Mouse (Mus musculus) hindbrain, embryonic 11.5 days (tissue): ENCODE measurements at regions not wholly inside any gene's neighbourhood (a gene's known extent, or its start where the extent isn't known, plus 50 kb on each side); places are given as distances from the start of the nearest gene placed in this dataset.

Experiments used
- ATAC-seq: fragments of 200-750 bp; cut with Nextera tagmentation; 2 replicates; pipeline ENCODE4 v1.8.0; 2017; ENCODE audit warnings: mild to moderate bottlenecking, moderate TSS enrichment, moderate library complexity; ENCODE audit not compliant: low FRiP score
- DNase-seq: peaks from one replicate; pipeline ENCODE4 v3.0.0-alpha.2; 2015; ENCODE audit warnings: low spot score
- H3K27ac ChIP-seq: fragments of 300-500 bp; sonication (generic); 2 replicates; pipeline ENCODE4 v1.5.1; 2014; ENCODE audit warnings: mild to moderate bottlenecking, low read depth, low read length
- H3K27me3 ChIP-seq: fragments of 300-500 bp; sonication (generic); 2 replicates; pipeline ENCODE4 v1.6.1; 2014; ENCODE audit warnings: mild to moderate bottlenecking, low read length, moderate library complexity, mixed read lengths; ENCODE audit not compliant: control insufficient read depth, insufficient read depth
- H3K36me3 ChIP-seq: fragments of 300-500 bp; sonication (generic); 2 replicates; pipeline ENCODE4 v1.6.1; 2014; ENCODE audit warnings: mild to moderate bottlenecking, low read length, moderate library complexity, mixed read lengths; ENCODE audit not compliant: control insufficient read depth, insufficient read depth
- H3K4me1 ChIP-seq: fragments of 300-500 bp; sonication (generic); replicated peaks from 2 replicates; pipeline ENCODE4 v1.6.1; 2014; ENCODE audit warnings: low read length, mixed read lengths; ENCODE audit not compliant: control insufficient read depth, insufficient read depth
- H3K4me2 ChIP-seq: fragments of 300-500 bp; sonication (generic); replicated peaks from 2 replicates; pipeline ENCODE4 v1.6.1; 2014; ENCODE audit warnings: mild to moderate bottlenecking, low read depth, low read length
- H3K4me3 ChIP-seq: fragments of 300-500 bp; sonication (generic); 2 replicates; pipeline ENCODE4 v1.5.1; 2014; ENCODE audit warnings: low read depth, low read length
- H3K9ac ChIP-seq: fragments of 300-500 bp; sonication (generic); 2 replicates; pipeline ENCODE4 v1.6.1; 2014; ENCODE audit warnings: low read depth, low read length
- H3K9me3 ChIP-seq: fragments of 300-500 bp; sonication (generic); 2 replicates; pipeline ENCODE4 v1.6.1; 2016; ENCODE audit warnings: low read length; ENCODE audit not compliant: control insufficient read depth

DNA sequence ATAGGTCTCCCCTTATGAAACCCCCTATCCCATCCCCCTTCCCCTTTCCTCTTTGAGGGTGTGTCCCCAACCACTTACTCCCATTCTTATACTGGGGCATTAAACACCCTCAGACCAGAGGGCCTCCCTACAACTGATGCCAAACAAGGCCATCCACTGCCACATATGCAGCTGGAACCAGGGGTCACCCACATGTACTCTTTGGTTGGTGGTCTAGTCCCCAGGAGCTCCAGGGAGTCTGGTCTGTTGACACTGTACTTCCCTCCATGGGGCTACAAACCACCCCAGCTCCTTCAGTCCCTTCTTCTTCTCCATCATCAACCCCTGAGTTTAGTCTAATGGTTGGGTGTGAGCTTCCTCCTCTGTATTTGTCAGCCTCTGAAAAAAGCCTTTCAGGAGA, 1030.8 kb upstream of the Prmt6 start:
- DNase-seq (no peak), ATAC-seq (no peak)
- H3K9me3 ChIP-seq = no peaks in the 10 kb centered on the region
- no peaks in the 10 kb centered on the region for H3K4me1 ChIP-seq
- no peak overlapping the region for H3K9ac ChIP-seq
- H3K27ac ChIP-seq = no peak overlapping the region
- no peak overlapping the region for H3K4me3 ChIP-seq
- no peaks in the 10 kb centered on the region for H3K36me3 ChIP-seq
- H3K4me2 ChIP-seq = no peak overlapping the region
- no peaks in the 10 kb centered on the region for H3K27me3 ChIP-seq
